Mouse (Mus musculus) brain, embryonic 14.5 days (tissue): ENCODE results near the gene Inpp4a.

Source experiments
- CTCF ChIP-seq: fragments of 200-500 bp; IDR thresholded peaks from 2 replicates; pipeline ENCODE4 v1.5.1; 2012; ENCODE audit warnings: inconsistent platforms, mild to moderate bottlenecking, moderate library complexity, borderline replicate concordance; ENCODE audit not compliant: insufficient read depth, insufficient read length; ENCODE audit errors: extremely low read depth
- POLR2A ChIP-seq: fragments of 200-500 bp; IDR thresholded peaks from 2 replicates; pipeline ENCODE4 v1.6.1; 2012; ENCODE audit warnings: mild to moderate bottlenecking, inconsistent platforms, borderline replicate concordance; ENCODE audit not compliant: poor library complexity, insufficient read depth, insufficient read length, severe bottlenecking; ENCODE audit errors: extremely low read depth

DNA sequence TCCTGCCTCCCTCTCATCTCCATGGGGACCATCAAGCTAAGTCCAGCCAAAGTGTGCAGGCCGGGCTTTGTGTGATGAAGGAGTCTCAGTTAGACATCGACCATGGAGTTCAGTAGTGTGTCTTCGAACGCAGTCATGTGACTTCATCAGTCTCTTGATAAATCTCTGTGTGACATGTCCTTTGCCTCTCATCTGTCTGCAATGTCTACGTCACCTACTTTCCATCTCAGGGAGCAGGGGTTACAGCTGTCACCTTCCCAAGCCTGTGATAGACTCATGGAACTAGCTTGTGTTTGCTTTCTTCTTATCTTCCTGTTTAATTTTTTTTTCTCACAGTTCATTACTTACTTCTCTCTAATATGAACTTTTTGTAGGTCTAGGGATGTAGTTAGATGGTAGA, 81.2 kb downstream of the Inpp4a start:
- TF ChIP-seq CTCF (no peak), POLR2A (no peak)
